Mouse (Mus musculus) kidney, embryonic 15.5 days (tissue): ENCODE results near the gene Bmp10. TPM values are rescaled to one million over a fixed set of nuclear protein-coding genes. Genes with fewer than 3 reads are reported as not detected.
"Not testable (repeated sequence)": the region's sequence is repeated elsewhere in the genome, so short reads cannot be mapped to it uniquely, and the experiment has no call there.

ENCODE experiments used
- ATAC-seq: fragments of 200-750 bp; cut with Nextera tagmentation; replicated peaks from 2 replicates; pipeline ENCODE4 v1.8.0; 2017; ENCODE audit warnings: moderate TSS enrichment; ENCODE audit not compliant: low FRiP score
- H3K27ac ChIP-seq: fragments of 300-500 bp; sonication (generic); 2 replicates; pipeline ENCODE4 v1.5.1; 2015; ENCODE audit warnings: mild to moderate bottlenecking, inconsistent platforms
- H3K27me3 ChIP-seq: fragments of 300-500 bp; sonication (generic); 2 replicates; pipeline ENCODE4 v1.6.1; 2015; ENCODE audit warnings: inconsistent platforms
- H3K36me3 ChIP-seq: fragments of 300-500 bp; sonication (generic); 2 replicates; pipeline ENCODE4 v1.6.1; 2015; ENCODE audit warnings: inconsistent platforms
- H3K4me1 ChIP-seq: fragments of 300-500 bp; sonication (generic); 2 replicates; pipeline ENCODE4 v1.6.1; 2015; ENCODE audit warnings: inconsistent platforms
- H3K4me2 ChIP-seq: fragments of 300-500 bp; sonication (generic); 2 replicates; pipeline ENCODE4 v1.6.1; 2015; ENCODE audit warnings: moderate library complexity, mild to moderate bottlenecking, inconsistent platforms
- H3K4me3 ChIP-seq: fragments of 300-500 bp; sonication (generic); replicated peaks from 2 replicates; pipeline ENCODE4 v1.5.1; 2015; ENCODE audit warnings: mild to moderate bottlenecking, inconsistent platforms
- H3K9ac ChIP-seq: fragments of 300-500 bp; sonication (generic); 2 replicates; pipeline ENCODE4 v1.6.1; 2015; ENCODE audit warnings: mild to moderate bottlenecking, inconsistent platforms
- H3K9me3 ChIP-seq: fragments of 300-500 bp; sonication (generic); replicated peaks from 2 replicates; pipeline ENCODE4 v1.6.1; 2016; ENCODE audit warnings: inconsistent platforms
- WGBS: fragments of 180-500 bp; shearing (Covaris S2); methylation state at CpG from one replicate; pipeline ENCODE4 v1.1.7; 2015; ENCODE audit warnings: mixed read lengths; 5-methylcytosine and 5-hydroxymethylcytosine counted together
- polyA plus RNA-seq: library from polyadenylated mRNA; unstranded; fragments of >200 nt; fragmentation: Nextera tagmentation; extraction: Ambion mirVana; gene quantifications from 2 replicates; pipeline ENCODE4 v1.2.1, GENCODE M21; 2015

Gene Bmp10
- polyA plus RNA-seq, 1 experiment from 2014 or later: not detected

DNA sequence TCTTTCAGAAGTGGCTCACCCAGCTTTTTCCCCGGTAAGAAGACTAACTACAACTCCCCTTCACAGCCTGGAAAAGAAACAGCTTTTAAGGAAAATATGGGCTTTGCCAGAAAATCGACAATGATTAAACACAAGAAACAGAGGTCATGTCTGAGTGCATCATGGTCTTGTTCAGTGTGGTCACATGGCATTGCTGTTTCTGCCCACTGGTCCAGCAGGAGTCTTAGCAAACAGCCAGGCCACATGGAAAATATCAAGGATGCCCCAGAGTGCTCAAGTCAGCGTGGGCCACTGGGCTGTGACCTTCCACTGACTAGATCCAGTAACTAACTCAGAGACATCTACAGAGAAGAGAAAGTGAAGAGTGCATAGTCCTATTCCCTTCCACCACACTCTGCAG lies 23.0 kb downstream of the Bmp10 start:
- Histone ChIP-seq H3K27ac (no peak overlapping the region), H3K9me3 (no peaks in the 10 kb centered on the region), H3K36me3 (no peaks in the 10 kb centered on the region), H3K4me2 (no peak overlapping the region), H3K4me3 (no peak overlapping the region), H3K27me3 (no peaks in the 10 kb centered on the region), H3K9ac (no peak overlapping the region), H3K4me1 (0 out of 2 replicates have a peak, but pooled peaks cover 6% of the 10 kb centered on the region)
- WGBS: 42% methylated on average over 3 of the region's 3 CpGs
- no peak for ATAC-seq

DNA sequence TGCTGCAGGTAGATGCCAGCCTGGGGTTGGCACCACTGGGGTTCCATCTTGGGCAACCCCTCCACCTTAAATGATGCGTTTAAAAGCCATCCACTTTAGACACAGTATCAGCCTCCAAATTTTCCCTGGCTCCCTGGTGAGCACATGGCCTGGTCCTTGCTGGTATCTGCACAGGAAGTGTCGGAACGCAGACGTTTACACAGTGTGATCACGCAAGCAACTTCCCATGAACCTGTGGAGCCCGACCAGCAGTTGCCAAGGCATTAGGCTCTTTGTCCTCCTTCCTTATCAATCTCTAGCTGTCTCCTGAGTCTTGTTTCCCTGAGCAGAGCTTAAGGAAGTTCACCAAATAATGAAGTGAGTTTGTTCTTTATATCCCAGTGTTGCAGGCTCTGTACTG lies 26.7 kb downstream of the Bmp10 start:
- Histone ChIP-seq H3K27me3 (no peaks in the 10 kb centered on the region), H3K4me2 (no peak overlapping the region), H3K27ac (no peak overlapping the region), H3K9me3 (no peaks in the 10 kb centered on the region), H3K36me3 (no peaks in the 10 kb centered on the region), H3K4me1 (no peaks in the 10 kb centered on the region), H3K9ac (no peak overlapping the region), H3K4me3 (no peak overlapping the region)
- WGBS: 63% methylated on average over 6 of the region's 6 CpGs
- ATAC-seq: no peak

DNA sequence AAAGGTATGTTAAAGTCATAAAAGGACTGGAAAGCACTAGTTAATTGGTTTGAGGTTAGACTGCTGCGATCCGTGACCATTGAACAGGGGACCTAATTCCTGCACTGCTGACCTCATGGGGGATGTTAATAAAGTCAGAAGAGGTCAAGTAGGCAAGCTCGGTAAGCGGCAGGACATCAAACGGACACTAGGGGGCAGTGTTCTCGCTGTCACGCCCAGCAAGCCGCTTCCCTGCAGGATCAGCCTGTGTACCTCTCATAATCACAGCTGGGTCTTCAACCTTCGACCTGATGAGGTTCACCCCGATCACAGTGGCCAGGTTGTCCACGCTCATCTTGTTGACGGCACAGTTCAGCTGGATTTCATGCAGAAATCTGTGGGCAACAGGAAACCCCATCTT lies 37.4 kb downstream of the Bmp10 start:
- H3K4me1 ChIP-seq: peaks cover 5% of the 10 kb centered on the region
- WGBS: 11% methylated on average over 12 of the region's 12 CpGs
- H3K9me3 ChIP-seq: no peaks in the 10 kb centered on the region
- peak; percentile 43; the same call in 1 of the 2 replicates for ATAC-seq
- H3K4me3 ChIP-seq: no peak overlapping the region
- peak overlapping the region; percentile 43 for H3K4me2 ChIP-seq
- no peaks in the 10 kb centered on the region for H3K36me3 ChIP-seq
- H3K9ac ChIP-seq: no peak overlapping the region
- no peaks in the 10 kb centered on the region for H3K27me3 ChIP-seq
- no peak overlapping the region for H3K27ac ChIP-seq

GRCm38 (mm10) chr6:87467373-87467772 lies 38.6 kb downstream of the Bmp10 start:
- ATAC-seq: no peak
- 98% methylated on average over 1 of the region's 1 CpGs for WGBS

GRCm38 (mm10) chr6:87468372-87468771 lies 39.6 kb downstream of the Bmp10 start:
- 89% methylated on average over 10 of the region's 10 CpGs for WGBS
- Histone ChIP-seq H3K9ac (no peak overlapping the region), H3K4me1 (peaks cover 5% of the 10 kb centered on the region), H3K4me3 (no peak overlapping the region), H3K27ac (no peak overlapping the region), H3K9me3 (no peaks in the 10 kb centered on the region), H3K36me3 (no peaks in the 10 kb centered on the region), H3K4me2 (no peak overlapping the region), H3K27me3 (no peaks in the 10 kb centered on the region)
- no peak for ATAC-seq

More at GRCm38 (mm10) chr6:87467373-87467772, 38.6 kb downstream of the Bmp10 start:
- H3K9ac ChIP-seq: no peak overlapping the region
- H3K36me3 ChIP-seq: no peaks in the 10 kb centered on the region
- no peaks in the 10 kb centered on the region for H3K27me3 ChIP-seq
- H3K4me3 ChIP-seq: no peak overlapping the region
- H3K4me2 ChIP-seq: no peak overlapping the region
- H3K9me3 ChIP-seq: no peaks in the 10 kb centered on the region
- no peak overlapping the region for H3K27ac ChIP-seq
- peaks cover 5% of the 10 kb centered on the region for H3K4me1 ChIP-seq

GRCm38 (mm10) chr6:87470098-87470497 lies 41.3 kb downstream of the Bmp10 start:
- 71% methylated on average over 12 of the region's 12 CpGs for WGBS
- H3K9ac ChIP-seq, H3K27ac ChIP-seq, H3K36me3 ChIP-seq, ATAC-seq, H3K4me2 ChIP-seq, H3K9me3 ChIP-seq, H3K27me3 ChIP-seq, H3K4me3 ChIP-seq, H3K4me1 ChIP-seq: not testable (repeated sequence)

- Histone ChIP-seq H3K27me3 (no peaks in the 10 kb centered on the region), H3K9ac (no peak overlapping the region), H3K36me3 (no peaks in the 10 kb centered on the region), H3K27ac (no peak overlapping the region), H3K4me1 (0 out of 2 replicates have a peak, but pooled peaks cover 3% of the 10 kb centered on the region), H3K4me3 (no peak overlapping the region), H3K9me3 (no peaks in the 10 kb centered on the region), H3K4me2 (no peak overlapping the region)
- ATAC-seq: no peak
- WGBS: 87% methylated on average over 5 of the region's 5 CpGs
These were observed 46.4 kb downstream of the Bmp10 start for GRCm38 (mm10) chr6:87475223-87475622.

DNA sequence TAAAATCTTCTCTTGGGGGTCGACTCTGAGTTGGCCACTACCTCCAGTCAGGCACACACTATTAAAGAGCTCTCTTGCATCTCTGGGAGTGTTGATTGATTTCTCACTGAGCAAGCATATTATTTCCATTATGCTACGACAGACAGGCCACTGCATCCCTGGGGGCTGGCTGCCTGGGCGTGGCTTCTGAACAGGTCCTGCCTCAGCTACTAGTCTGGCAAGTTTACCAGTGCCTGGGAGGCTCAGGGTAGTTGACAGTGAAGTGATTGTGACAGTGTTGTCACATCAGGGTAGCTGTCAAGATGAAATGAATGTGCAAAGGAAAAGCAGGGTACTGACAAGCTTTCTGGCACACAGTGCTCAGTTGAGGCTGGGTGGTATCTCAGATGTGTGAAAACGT lies 50.1 kb downstream of the Bmp10 start:
- Histone ChIP-seq H3K4me3 (no peak overlapping the region), H3K9ac (no peak overlapping the region), H3K27ac (no peak overlapping the region), H3K9me3 (no peaks in the 10 kb centered on the region), H3K27me3 (no peaks in the 10 kb centered on the region), H3K36me3 (no peaks in the 10 kb centered on the region), H3K4me2 (no peak overlapping the region), H3K4me1 (peaks cover 12% of the 10 kb centered on the region)
- no peak for ATAC-seq
- 60% methylated on average over 4 of the region's 4 CpGs for WGBS

DNA sequence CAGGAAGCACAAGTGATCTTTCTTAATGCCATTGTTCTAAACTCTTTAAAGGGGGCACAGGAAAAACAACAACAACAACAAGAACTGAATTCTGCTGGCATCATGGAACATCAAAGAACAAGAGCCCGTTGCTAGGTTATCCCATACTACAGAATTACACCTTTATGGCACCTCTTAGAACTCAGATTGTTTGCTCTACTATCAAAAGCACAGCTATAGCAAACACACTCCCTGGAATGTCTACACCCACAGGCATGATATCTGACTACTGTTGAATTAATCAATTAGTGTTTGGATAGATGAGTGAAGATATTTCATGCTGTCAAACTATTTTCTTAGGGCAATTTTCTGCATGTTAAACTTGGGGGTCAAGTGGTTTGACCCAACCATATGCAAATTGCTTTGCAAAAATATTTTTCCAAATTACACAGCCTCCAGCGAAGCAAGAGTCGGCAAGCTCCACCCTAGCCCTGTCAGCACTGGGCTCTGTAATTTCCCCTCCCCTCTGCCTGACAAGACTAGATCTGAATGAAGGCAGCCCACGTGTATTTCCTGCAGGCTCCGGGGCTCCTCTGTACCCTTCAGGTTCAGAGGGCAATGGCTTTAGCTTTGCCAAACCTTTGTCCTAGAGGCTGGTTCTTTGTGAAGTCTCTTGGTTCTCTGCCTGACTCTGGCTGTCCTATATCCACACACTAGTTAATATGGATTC lies 50.7 kb downstream of the Bmp10 start:
- H3K36me3 ChIP-seq: no peaks in the 10 kb centered on the region
- peaks cover 14% of the 10 kb centered on the region for H3K4me1 ChIP-seq
- H3K27me3 ChIP-seq: no peaks in the 10 kb centered on the region
- no peak for ATAC-seq
- H3K9me3 ChIP-seq: no peaks in the 10 kb centered on the region
- no peak overlapping the region for H3K27ac ChIP-seq
- WGBS: 34% methylated on average over 5 of the region's 5 CpGs
- H3K4me2 ChIP-seq: no peak overlapping the region
- H3K9ac ChIP-seq: no peak overlapping the region
- H3K4me3 ChIP-seq: no peak overlapping the region

GRCm38 (mm10) chr6:87483224-87483899 lies 54.6 kb downstream of the Bmp10 start:
- H3K9ac ChIP-seq: no peak overlapping the region
- H3K36me3 ChIP-seq: no peaks in the 10 kb centered on the region
- peaks cover 14% of the 10 kb centered on the region for H3K4me1 ChIP-seq
- ATAC-seq: no peak
- no peak overlapping the region for H3K27ac ChIP-seq
- no peaks in the 10 kb centered on the region for H3K27me3 ChIP-seq
- WGBS: 35% methylated on average over 12 of the region's 12 CpGs
- no peak overlapping the region for H3K4me3 ChIP-seq
- H3K4me2 ChIP-seq: no peak overlapping the region
- no peaks in the 10 kb centered on the region for H3K9me3 ChIP-seq

DNA sequence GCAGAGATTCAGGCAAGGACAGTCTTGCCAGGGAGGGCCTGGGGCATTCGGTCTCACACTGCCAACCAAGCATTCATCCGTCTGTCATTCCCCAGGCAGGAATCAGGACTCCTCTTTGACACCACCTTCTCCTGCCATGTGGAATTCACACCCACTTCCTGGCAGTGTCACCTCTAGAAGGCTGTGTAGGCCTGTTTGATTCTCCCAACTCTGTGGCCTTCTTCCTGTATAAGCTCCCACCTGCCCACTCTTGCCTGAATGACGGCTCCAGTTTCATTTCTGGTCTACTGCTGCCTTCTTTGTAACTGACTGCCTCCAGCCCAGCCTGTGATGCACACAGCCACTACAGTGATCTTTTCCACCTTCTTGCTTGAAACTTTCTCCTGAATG lies 55.1 kb downstream of the Bmp10 start:
- H3K9ac ChIP-seq: no peak overlapping the region
- H3K36me3 ChIP-seq: no peaks in the 10 kb centered on the region
- peaks cover 14% of the 10 kb centered on the region for H3K4me1 ChIP-seq
- H3K4me2 ChIP-seq: no peak overlapping the region
- H3K9me3 ChIP-seq: no peaks in the 10 kb centered on the region
- no peaks in the 10 kb centered on the region for H3K27me3 ChIP-seq
- no peak overlapping the region for H3K27ac ChIP-seq
- ATAC-seq: no peak
- no peak overlapping the region for H3K4me3 ChIP-seq
- 37% methylated on average over 3 of the region's 3 CpGs for WGBS

- 65% methylated on average over 5 of the region's 5 CpGs for WGBS
- H3K4me3 ChIP-seq: no peak overlapping the region
- peaks cover 11% of the 10 kb centered on the region for H3K4me1 ChIP-seq
- H3K27ac ChIP-seq: no peak overlapping the region
- H3K27me3 ChIP-seq: no peaks in the 10 kb centered on the region
- H3K36me3 ChIP-seq: no peaks in the 10 kb centered on the region
- H3K9me3 ChIP-seq: no peaks in the 10 kb centered on the region
- H3K9ac ChIP-seq: no peak overlapping the region
- no peak for ATAC-seq
- no peak overlapping the region for H3K4me2 ChIP-seq
These were observed 56.0 kb downstream of the Bmp10 start for GRCm38 (mm10) chr6:87484806-87485205.
